Comparison of ENCODE assay signal across 22 mouse cellular contexts in genomic region chr19:28424180-28424579, GRCm38 (mm10).
DNase-seq lines count a peak whose midpoint lies in the region; ATAC-seq and TF ChIP-seq lines count a peak whose summit lies in the region.
"Had no signal": no experiment of that assay in that cellular context is flagged by ENCODE, and none has a peak within 500 bp of the region (broad histone marks: within the 10 kb centered on the region; RNA-seq: fewer than 3 reads in every experiment).

No protein-coding gene starts in this region.

- TF ChIP-seq EP300 in liver, embryonic 14.5 days (IDR thresholded peaks at IDR 0.05; ENCODE audit: low read depth): no peak

- no peak overlapping the region for H3K4me2 ChIP-seq in liver, embryonic 14.5 days (ENCODE audit: low read depth)
- H3K4me2 ChIP-seq in liver, embryonic 11.5 days: no peak overlapping the region
- no peak overlapping the region for H3K4me2 ChIP-seq in neural tube, embryonic 15.5 days
- H3K4me2 ChIP-seq: forebrain, embryonic 13.5 days; hindbrain, embryonic 13.5 days had no signal

- H3K4me1 ChIP-seq in liver, embryonic 14.5 days (replicated peaks; ENCODE audit: control insufficient read depth in 2 of 2, insufficient read depth in 2 of 2, low read length in 1 of 2): no peaks in the 10 kb centered on the region
- H3K4me1 ChIP-seq in liver, embryonic 11.5 days (replicated peaks; ENCODE audit: control insufficient read depth, insufficient read depth, low read length): no peaks in the 10 kb centered on the region
- H3K4me1 ChIP-seq in neural tube, embryonic 15.5 days: no peaks in the 10 kb centered on the region
- H3K4me1 ChIP-seq: embryonic facial prominence, embryonic 10.5 days; forebrain, embryonic 13.5 days; hindbrain, embryonic 13.5 days had no signal

- no peak overlapping the region for H3K27ac ChIP-seq in liver, embryonic 14.5 days
- H3K27ac ChIP-seq in liver, embryonic 11.5 days (ENCODE audit: low read depth, low read length): no peak overlapping the region
- no peak overlapping the region for H3K27ac ChIP-seq in neural tube, embryonic 15.5 days (replicated peaks)
- H3K27ac ChIP-seq: embryonic facial prominence, embryonic 10.5 days; forebrain, embryonic 13.5 days; hindbrain, embryonic 13.5 days; hindbrain, postnatal 0 days had no signal

- peak in 2 of 3 experiments; percentile 1 to 4 for DNase-seq in liver, embryonic 14.5 days (ENCODE audit: low read depth in 3 of 3, low spot score in 3 of 3)
- no peak for DNase-seq in liver, embryonic 11.5 days (ENCODE audit: low spot score)
- peak; percentile 3 for DNase-seq in A20 (ENCODE audit: low read depth, low spot score)
- no peak for DNase-seq in right cerebral cortex, postnatal 36 days (ENCODE audit: low spot score in 2 of 2)
- DNase-seq in kidney, adult 18-20 months: no peak
- DNase-seq: adrenal gland, adult 8-10 months; adrenal gland, postnatal 36 days; cerebellum, adult 11-12 months; cerebellum, adult 9-10 months; cerebellum, postnatal 25 days; forebrain, postnatal 0 days; gastrocnemius, postnatal 14 days; heart, postnatal 10 days; heart, postnatal 4 days had no signal

- WGBS in liver, embryonic 14.5 days (ENCODE audit: insufficient replicate concordance): 15% methylated on average over 5 of the region's 5 CpGs
- 52% methylated on average over 5 of the region's 5 CpGs for WGBS in liver, embryonic 11.5 days
- 88% methylated on average over 5 of the region's 5 CpGs for WGBS in neural tube, embryonic 15.5 days

- H3K9ac ChIP-seq in liver, embryonic 14.5 days (replicated peaks): no peak overlapping the region
- H3K9ac ChIP-seq in liver, embryonic 11.5 days (ENCODE audit: low read depth, low read length): no peak overlapping the region
- no peak overlapping the region for H3K9ac ChIP-seq in neural tube, embryonic 15.5 days (replicated peaks)
- H3K9ac ChIP-seq: forebrain, embryonic 13.5 days; forebrain, postnatal 0 days; hindbrain, embryonic 13.5 days had no signal

- no peak for TF ChIP-seq CTCF in liver, embryonic 14.5 days (IDR thresholded peaks at IDR 0.05; ENCODE audit: low read depth)

- H3K9me3 ChIP-seq in liver, embryonic 14.5 days (ENCODE audit: control insufficient read depth, low read length): no peaks in the 10 kb centered on the region
- H3K9me3 ChIP-seq in liver, embryonic 11.5 days (ENCODE audit: control insufficient read depth, low read length): no peaks in the 10 kb centered on the region
- H3K9me3 ChIP-seq in neural tube, embryonic 15.5 days (replicated peaks): no peaks in the 10 kb centered on the region
- H3K9me3 ChIP-seq: embryonic facial prominence, embryonic 10.5 days; forebrain, embryonic 13.5 days; G1E; hindbrain, embryonic 13.5 days had no signal

- no peak overlapping the region for H3K4me3 ChIP-seq in liver, embryonic 14.5 days (ENCODE audit: insufficient read depth in 1 of 2, low read depth in 2 of 2, low read length in 2 of 2)
- H3K4me3 ChIP-seq in liver, embryonic 11.5 days (ENCODE audit: low read depth, low read length): no peak overlapping the region
- H3K4me3 ChIP-seq in neural tube, embryonic 15.5 days (replicated peaks): no peak overlapping the region
- H3K4me3 ChIP-seq: embryonic facial prominence, embryonic 10.5 days; forebrain, embryonic 13.5 days; hindbrain, embryonic 13.5 days had no signal

- ATAC-seq in liver, embryonic 14.5 days (ENCODE audit: insufficient read depth): no peak
- no peak for ATAC-seq in liver, embryonic 11.5 days (replicated peaks; ENCODE audit: low FRiP score)
- ATAC-seq in common myeloid progenitor, adult 5-6 weeks (replicated peaks; ENCODE audit: low read depth, poor library complexity, severe bottlenecking): peak; percentile 93
- ATAC-seq in megakaryocyte, adult 5-6 weeks (ENCODE audit: poor library complexity, severe bottlenecking): peak; percentile 96
- ATAC-seq in neural tube, embryonic 15.5 days (ENCODE audit: low FRiP score): no peak
- ATAC-seq: forebrain, embryonic 13.5 days; forebrain, postnatal 0 days; hindbrain, postnatal 0 days had no signal

- H3K36me3 ChIP-seq in liver, embryonic 14.5 days (replicated peaks; ENCODE audit: control insufficient read depth, insufficient read depth, low read depth): no peaks in the 10 kb centered on the region
- H3K36me3 ChIP-seq in liver, embryonic 11.5 days (ENCODE audit: control insufficient read depth, insufficient read depth, low read length): no peaks in the 10 kb centered on the region
- no peaks in the 10 kb centered on the region for H3K36me3 ChIP-seq in neural tube, embryonic 15.5 days
- H3K36me3 ChIP-seq: embryonic facial prominence, embryonic 10.5 days; G1E; hindbrain, embryonic 13.5 days had no signal

- no peaks in the 10 kb centered on the region for H3K27me3 ChIP-seq in liver, embryonic 14.5 days (ENCODE audit: control insufficient read depth, insufficient read depth, low read length)
- no peaks in the 10 kb centered on the region for H3K27me3 ChIP-seq in liver, embryonic 11.5 days (replicated peaks; ENCODE audit: control insufficient read depth, insufficient read depth, low read length)
- no peaks in the 10 kb centered on the region for H3K27me3 ChIP-seq in neural tube, embryonic 15.5 days (replicated peaks)
- H3K27me3 ChIP-seq: forebrain, embryonic 13.5 days; hindbrain, embryonic 13.5 days had no signal

Comparison
In these comparisons a context has a peak if more than half of its experiments do, and no peak if none do; other contexts are left out.
1. DNase-seq: peak in liver, embryonic 14.5 days (2 of 3) and A20 (single experiment); none in liver, embryonic 11.5 days (single experiment), right cerebral cortex, postnatal 36 days (0 of 2) and kidney, adult 18-20 months (single experiment).
2. ATAC-seq: peak in common myeloid progenitor, adult 5-6 weeks (single experiment) and megakaryocyte, adult 5-6 weeks (single experiment); none in liver, embryonic 14.5 days (single experiment), liver, embryonic 11.5 days (single experiment) and neural tube, embryonic 15.5 days (single experiment).